Mouse (Mus musculus) ES-Bruce4 (cell line): ENCODE results near the gene Apold1. TPM values are rescaled to one million over a fixed set of nuclear protein-coding genes. Genes with fewer than 3 reads are reported as not detected.

ENCODE experiments used
- H3K27ac ChIP-seq: 2 replicates; pipeline ENCODE4 v1.5.1; 2012; ENCODE audit warnings: low read length, inconsistent platforms; ENCODE audit not compliant: insufficient read depth
- H3K27me3 ChIP-seq: 2 replicates; pipeline ENCODE4 v1.6.1; 2012; ENCODE audit warnings: mild to moderate bottlenecking, low read length, inconsistent platforms; ENCODE audit not compliant: control insufficient read depth, poor library complexity, insufficient read depth, severe bottlenecking
- H3K36me3 ChIP-seq: 2 replicates; pipeline ENCODE4 v1.6.1; 2012; ENCODE audit warnings: inconsistent platforms, mild to moderate bottlenecking, low read length, moderate library complexity; ENCODE audit not compliant: control insufficient read depth, poor library complexity, insufficient read depth, severe bottlenecking
- H3K4me1 ChIP-seq: one replicate; pipeline ENCODE4 v1.8.1; 2011; ENCODE audit warnings: low read length; ENCODE audit not compliant: control insufficient read depth, insufficient read depth
- H3K4me3 ChIP-seq: 2 replicates; pipeline ENCODE4 v1.5.1; 2011; ENCODE audit warnings: low read depth, mild to moderate bottlenecking, low read length
- H3K9ac ChIP-seq: 2 replicates; pipeline ENCODE4 v1.6.1; 2012; ENCODE audit warnings: low read depth, mild to moderate bottlenecking, inconsistent platforms; ENCODE audit not compliant: poor library complexity, severe bottlenecking
- H3K9me3 ChIP-seq: replicated peaks from 2 replicates; pipeline ENCODE4 v1.6.1; 2012; ENCODE audit warnings: mild to moderate bottlenecking, low read length, inconsistent platforms; ENCODE audit not compliant: control insufficient read depth, poor library complexity, insufficient read depth, severe bottlenecking
- CTCF ChIP-seq: IDR thresholded peaks from one replicate; pipeline ENCODE4 v1.8.1; 2011; ENCODE audit warnings: low read depth, low read length
- EP300 ChIP-seq: IDR thresholded peaks from 2 replicates; pipeline ENCODE4 v1.6.1; 2011; ENCODE audit warnings: low read depth, low read length; ENCODE audit not compliant: insufficient read depth
- POLR2A ChIP-seq: IDR thresholded peaks from one replicate; pipeline ENCODE4 v1.8.1; 2011; ENCODE audit warnings: low read length; ENCODE audit not compliant: insufficient read depth
- polyA plus RNA-seq: library from polyadenylated mRNA; stranded (reverse); fragments of >200 nt; gene quantifications from 2 replicates; pipeline ENCODE4 v1.2.4, GENCODE M21; 2011; ENCODE audit warnings: low read depth; ENCODE audit not compliant: missing spikeins, insufficient read depth, insufficient read length

Apold1 gene
- polyA plus RNA-seq, 1 experiment: 0.39 TPM

DNA sequence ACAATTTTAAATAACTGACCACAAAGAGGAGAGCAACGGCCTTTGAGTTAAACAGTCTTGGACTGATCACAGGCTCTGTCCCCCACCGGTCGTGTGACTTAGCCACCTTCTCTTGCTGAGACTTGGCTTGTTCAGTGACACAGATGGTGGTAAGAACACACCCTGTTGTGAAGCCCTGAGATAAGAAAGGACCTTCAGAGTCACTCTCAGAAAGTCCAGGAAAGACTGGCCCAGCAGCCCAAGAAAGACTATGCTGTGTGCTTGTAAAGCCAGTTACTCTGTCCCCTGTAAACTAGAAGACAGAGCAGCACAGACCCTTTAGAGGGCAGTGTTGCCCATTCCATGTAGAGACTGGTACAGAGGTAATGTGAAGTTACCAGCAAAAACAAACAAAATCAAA lies 3.2 kb downstream of the Apold1 start:
- H3K27ac ChIP-seq: no peak overlapping the region
- TF ChIP-seq CTCF: peak; percentile 21
- no peak for TF ChIP-seq POLR2A
- no peaks in the 10 kb centered on the region for H3K36me3 ChIP-seq
- no peaks in the 10 kb centered on the region; the same call in 1 of the 2 replicates for H3K27me3 ChIP-seq
- no peak overlapping the region for H3K4me3 ChIP-seq
- H3K4me1 ChIP-seq: peaks cover 6% of the 10 kb centered on the region
- H3K9me3 ChIP-seq: no peaks in the 10 kb centered on the region; the same call in 1 of the 2 replicates
- no peak overlapping the region for H3K9ac ChIP-seq

DNA sequence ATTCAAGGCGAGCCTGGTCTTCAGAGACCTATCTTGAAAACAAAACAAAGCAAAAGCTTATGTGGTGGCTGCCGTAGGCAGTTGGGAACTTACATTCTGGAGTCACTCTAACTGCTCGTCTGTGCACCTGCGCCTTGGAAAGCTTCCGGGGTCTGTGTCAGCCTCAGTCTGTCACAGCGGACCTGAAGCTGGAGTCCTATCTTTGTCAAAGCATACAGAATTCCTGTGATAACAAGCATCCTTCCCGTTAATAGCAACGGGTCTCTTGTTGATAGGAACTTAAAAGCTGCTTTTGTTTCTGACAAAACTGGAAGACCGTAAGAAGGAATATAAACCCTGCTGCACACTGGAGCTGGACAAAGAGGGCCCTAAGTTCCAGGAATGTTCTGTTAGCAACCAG lies 6.9 kb downstream of the Apold1 start:
- H3K27ac ChIP-seq: no peak overlapping the region
- H3K9ac ChIP-seq: no peak overlapping the region
- no peak for TF ChIP-seq EP300
- no peak for TF ChIP-seq CTCF
- TF ChIP-seq POLR2A: no peak
- no peaks in the 10 kb centered on the region for H3K36me3 ChIP-seq
- no peaks in the 10 kb centered on the region; the same call in 1 of the 2 replicates for H3K9me3 ChIP-seq
- no peaks in the 10 kb centered on the region for H3K27me3 ChIP-seq
- no peak overlapping the region for H3K4me3 ChIP-seq
- no peaks in the 10 kb centered on the region for H3K4me1 ChIP-seq

DNA sequence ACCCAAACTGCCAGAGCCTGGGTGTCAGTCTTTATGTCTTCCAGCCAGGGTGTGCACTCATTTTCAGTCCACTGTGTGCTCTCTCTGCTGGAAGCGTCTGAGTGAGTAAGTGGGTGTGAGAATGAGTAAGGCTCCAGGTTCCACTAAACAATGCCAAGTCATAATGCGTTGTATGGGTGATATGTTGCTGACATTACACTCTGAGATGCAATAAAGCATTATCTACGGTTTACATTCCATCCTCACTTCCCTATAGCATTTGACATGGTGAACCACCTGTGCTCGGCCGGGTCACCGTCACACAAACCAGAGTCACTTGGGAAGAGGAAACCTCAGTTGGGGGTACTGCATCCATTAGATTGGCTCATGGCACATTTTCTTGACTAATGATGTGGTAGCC lies 9.2 kb downstream of the Apold1 start:
- no peaks in the 10 kb centered on the region; the same call in 1 of the 2 replicates for H3K9me3 ChIP-seq
- no peaks in the 10 kb centered on the region for H3K36me3 ChIP-seq
- no peak overlapping the region for H3K27ac ChIP-seq
- TF ChIP-seq CTCF: no peak
- TF ChIP-seq EP300: no peak
- TF ChIP-seq POLR2A: no peak
- H3K27me3 ChIP-seq: no peaks in the 10 kb centered on the region
- no peak overlapping the region for H3K4me3 ChIP-seq
- no peaks in the 10 kb centered on the region for H3K4me1 ChIP-seq
- no peak overlapping the region for H3K9ac ChIP-seq

DNA sequence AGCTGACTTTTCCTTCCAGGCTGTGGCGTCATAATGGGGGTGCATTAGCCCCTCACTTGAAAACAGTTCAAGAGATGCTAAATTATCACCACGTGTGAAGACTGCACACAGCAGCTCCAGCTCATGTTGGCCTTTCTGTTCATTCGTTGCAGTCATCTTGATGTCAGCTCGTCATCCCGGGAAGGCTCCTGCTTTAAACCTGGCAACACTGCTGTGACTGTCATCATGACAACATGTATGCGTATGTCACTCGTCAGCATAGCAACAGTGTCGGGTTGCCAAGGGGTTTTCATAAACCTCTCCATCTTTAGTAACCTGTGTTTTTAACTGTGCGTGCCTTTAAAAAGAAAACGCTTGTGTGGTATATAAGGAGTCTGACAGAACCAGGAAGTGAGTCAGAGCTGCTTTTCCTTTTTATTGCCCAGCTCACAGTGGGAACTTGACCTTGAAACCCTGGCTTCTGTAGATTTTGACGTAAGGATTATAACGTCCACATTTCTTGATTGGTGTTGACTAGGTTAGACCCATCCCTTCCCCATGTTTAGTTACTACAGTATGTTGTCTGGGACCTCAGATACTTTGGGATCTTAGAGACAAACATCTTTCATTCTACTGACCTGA lies 12.6 kb downstream of the Apold1 start:
- H3K9ac ChIP-seq: no peak overlapping the region
- no peak overlapping the region for H3K4me3 ChIP-seq
- H3K27me3 ChIP-seq: 0 out of 2 replicates have a peak, but pooled peaks cover 3% of the 10 kb centered on the region
- TF ChIP-seq EP300: no peak
- H3K27ac ChIP-seq: no peak overlapping the region
- no peaks in the 10 kb centered on the region for H3K36me3 ChIP-seq
- no peaks in the 10 kb centered on the region for H3K4me1 ChIP-seq
- no peaks in the 10 kb centered on the region for H3K9me3 ChIP-seq

DNA sequence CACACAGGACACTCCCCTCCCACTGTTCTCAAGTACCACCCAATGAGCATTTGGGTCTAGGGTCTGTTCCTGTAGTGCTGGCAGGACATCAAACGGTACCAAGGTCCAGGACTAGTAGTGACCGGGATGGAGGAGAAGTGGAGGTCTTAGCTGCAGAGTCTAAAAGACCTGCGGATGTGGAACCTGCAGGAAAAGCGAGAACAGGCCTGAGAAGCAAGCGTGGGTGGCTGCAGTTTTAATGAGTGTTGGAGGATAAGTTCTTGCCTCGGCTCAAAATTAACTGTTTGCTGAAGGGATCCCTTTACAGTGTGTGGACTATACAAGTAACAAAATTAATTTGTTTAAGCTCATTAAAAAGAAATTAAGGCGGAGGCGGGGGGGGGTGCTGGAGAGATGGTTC lies 13.5 kb downstream of the Apold1 start:
- H3K4me3 ChIP-seq: no peak overlapping the region
- H3K27ac ChIP-seq: no peak overlapping the region
- TF ChIP-seq EP300 (no peak), CTCF (no peak), POLR2A (no peak)
- H3K36me3 ChIP-seq: no peaks in the 10 kb centered on the region
- H3K9me3 ChIP-seq: no peaks in the 10 kb centered on the region
- no peak overlapping the region for H3K9ac ChIP-seq
- H3K4me1 ChIP-seq: no peaks in the 10 kb centered on the region
- H3K27me3 ChIP-seq: 0 out of 2 replicates have a peak, but pooled peaks cover 3% of the 10 kb centered on the region

DNA sequence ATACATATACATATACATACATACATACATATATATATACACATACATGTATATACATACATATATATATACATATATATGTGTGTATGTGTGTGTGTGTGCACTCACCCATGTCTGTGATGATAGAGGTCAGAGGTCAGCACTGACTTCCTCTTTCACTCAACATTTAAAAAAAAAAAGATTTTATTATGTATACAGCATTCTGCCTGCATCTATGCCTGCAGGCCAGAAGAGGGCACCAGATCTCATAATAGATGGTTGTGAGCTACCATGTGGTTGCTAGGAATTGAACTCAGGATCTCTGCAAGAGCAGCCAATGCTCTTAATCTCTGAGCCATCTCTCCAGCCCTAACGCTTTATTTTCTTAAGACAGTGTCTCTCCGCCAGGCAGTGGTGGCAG lies 15.4 kb downstream of the Apold1 start:
- no peak for TF ChIP-seq EP300
- no peak for TF ChIP-seq CTCF
- no peak for TF ChIP-seq POLR2A
- 0 out of 2 replicates have a peak, but pooled peaks cover 3% of the 10 kb centered on the region for H3K27me3 ChIP-seq
- H3K36me3 ChIP-seq: no peaks in the 10 kb centered on the region
- H3K4me1 ChIP-seq: no peaks in the 10 kb centered on the region
- no peak overlapping the region for H3K9ac ChIP-seq
- H3K27ac ChIP-seq: no peak overlapping the region
- no peaks in the 10 kb centered on the region for H3K9me3 ChIP-seq
- no peak overlapping the region for H3K4me3 ChIP-seq
